Mouse (Mus musculus): Measurements from ENCODE around the gene Tnfsf9. TPM values are rescaled to one million over a fixed set of nuclear protein-coding genes. Genes with fewer than 3 reads are reported as not detected.

Tnfsf9 gene
- polyA plus RNA-seq, 1 experiment, result 1.6 TPM

- no peak overlapping the region for H3K27ac ChIP-seq (ENCODE audit: control insufficient read depth, insufficient read depth, low read depth, low read length, poor library complexity)
- 72% methylated on average over 4 of the region's 4 CpGs for WGBS
- TF ChIP-seq POLR2A (IDR thresholded peaks at IDR 0.05; ENCODE audit: borderline replicate concordance, control insufficient read depth, low read depth, low read length) (no peak), CTCF (IDR thresholded peaks at IDR 0.05; ENCODE audit: control insufficient read depth, insufficient read depth, low read length) (no peak)
- H3K4me1 ChIP-seq (ENCODE audit: control insufficient read depth, insufficient read depth, low read length), result no peaks in the 10 kb centered on the region
- H3K4me3 ChIP-seq (replicated peaks; ENCODE audit: control insufficient read depth, low read depth, low read length), result no peak overlapping the region
Measured at GRCm38 (mm10) chr17:57148343-57148742, 43.2 kb downstream of the Tnfsf9 start.

DNA sequence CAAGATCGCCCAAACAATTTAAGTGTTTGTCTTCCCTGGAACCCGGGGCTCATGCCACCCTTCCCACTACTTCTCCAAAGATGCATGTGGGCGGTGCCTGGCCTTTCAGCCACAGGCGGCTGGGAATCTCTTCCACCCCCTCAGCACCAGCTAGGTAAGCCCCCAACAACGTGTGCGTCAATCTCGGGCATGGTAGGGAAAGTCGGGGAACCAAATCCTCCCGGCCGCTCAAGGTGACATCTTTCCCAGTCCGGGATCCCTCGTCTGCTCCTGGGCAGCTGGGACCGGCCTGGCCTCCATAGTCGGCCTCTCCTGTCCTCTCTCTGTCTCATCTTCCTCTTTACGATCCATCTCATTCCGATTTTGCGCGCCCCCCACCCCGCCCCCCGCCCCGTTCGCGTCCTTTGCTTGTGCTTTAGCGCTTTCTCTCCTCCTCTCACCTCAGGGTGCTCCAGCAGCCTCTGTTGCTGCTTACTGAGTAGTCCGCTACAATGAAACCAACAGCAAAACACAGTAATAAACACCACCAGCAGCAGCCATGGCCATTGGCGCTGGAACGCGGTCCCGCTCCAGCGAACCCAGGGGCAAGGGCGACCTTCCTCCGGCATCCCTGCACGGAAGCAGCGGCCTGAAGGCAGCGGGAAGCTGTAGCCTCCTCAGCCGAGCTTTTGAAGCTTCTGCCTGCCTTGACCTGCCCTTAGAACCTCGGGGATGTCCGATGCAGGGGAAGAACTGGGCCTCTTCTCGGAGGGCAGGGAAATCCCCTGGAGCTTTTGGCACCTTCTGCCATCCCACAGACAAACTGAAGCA is 44.1 kb downstream of the Tnfsf9 start, which contains the start of gene Cd70:
Cd70 (minus strand) TSS at position 784 of the 810 bp plus-strand sequence.
- no peak within 1 kb of the TSS for H3K4me3 ChIP-seq (replicated peaks; ENCODE audit: control insufficient read depth, low read depth, low read length)
- no peak within 1 kb of the TSS for H3K27ac ChIP-seq (ENCODE audit: control insufficient read depth, insufficient read depth, low read depth, low read length, poor library complexity)
- no peak for TF ChIP-seq POLR2A (IDR thresholded peaks at IDR 0.05; ENCODE audit: borderline replicate concordance, control insufficient read depth, low read depth, low read length)
- no peak for TF ChIP-seq CTCF (IDR thresholded peaks at IDR 0.05; ENCODE audit: control insufficient read depth, insufficient read depth, low read length)
- WGBS, result 8% methylated on average over 39 of the region's 39 CpGs
- no peaks in the 10 kb centered on the region for H3K4me1 ChIP-seq (ENCODE audit: control insufficient read depth, insufficient read depth, low read length)

GRCm38 (mm10) chr17:57153006-57153405 is 47.9 kb downstream of the Tnfsf9 start:
- no peak for TF ChIP-seq POLR2A (IDR thresholded peaks at IDR 0.05; ENCODE audit: borderline replicate concordance, control insufficient read depth, low read depth, low read length)
- TF ChIP-seq CTCF (IDR thresholded peaks at IDR 0.05; ENCODE audit: control insufficient read depth, insufficient read depth, low read length), result no peak

DNA sequence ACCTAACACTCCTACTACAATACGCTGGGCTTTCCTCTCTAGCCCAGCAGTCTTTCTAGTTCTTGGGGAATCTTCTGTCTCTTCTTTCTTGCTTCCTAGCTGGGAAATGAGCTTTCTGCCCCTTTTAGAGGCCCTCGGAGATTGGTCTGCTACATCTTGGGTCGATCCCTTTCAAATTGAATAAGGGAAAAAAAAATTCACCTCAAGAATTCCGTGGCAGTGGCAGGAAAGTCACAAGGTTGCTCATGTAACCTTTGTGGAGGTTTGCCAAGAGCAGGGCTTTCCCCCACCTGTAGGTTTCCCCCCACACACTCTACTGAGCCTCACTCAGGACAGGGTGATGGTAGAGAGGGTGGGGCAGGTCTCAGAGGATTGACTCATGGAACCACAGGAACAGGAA is 48.7 kb downstream of the Tnfsf9 start:
- H3K4me1 ChIP-seq (ENCODE audit: control insufficient read depth, insufficient read depth, low read length), result no peaks in the 10 kb centered on the region
- TF ChIP-seq CTCF (IDR thresholded peaks at IDR 0.05; ENCODE audit: control insufficient read depth, insufficient read depth, low read length) (no peak), POLR2A (IDR thresholded peaks at IDR 0.05; ENCODE audit: borderline replicate concordance, control insufficient read depth, low read depth, low read length) (no peak)
- 67% methylated on average over 4 of the region's 4 CpGs for WGBS

More at GRCm38 (mm10) chr17:57153006-57153405, 47.9 kb downstream of the Tnfsf9 start:
- Histone ChIP-seq H3K4me3 (replicated peaks; ENCODE audit: control insufficient read depth, low read depth, low read length) (no peak overlapping the region), H3K27ac (ENCODE audit: control insufficient read depth, insufficient read depth, low read depth, low read length, poor library complexity) (no peak overlapping the region), H3K4me1 (ENCODE audit: control insufficient read depth, insufficient read depth, low read length) (no peaks in the 10 kb centered on the region)
- 60% methylated on average over 6 of the region's 6 CpGs for WGBS

More for the DNA sequence above, 48.7 kb downstream of the Tnfsf9 start:
- Histone ChIP-seq H3K27ac (ENCODE audit: control insufficient read depth, insufficient read depth, low read depth, low read length, poor library complexity) (no peak overlapping the region), H3K4me3 (replicated peaks; ENCODE audit: control insufficient read depth, low read depth, low read length) (no peak overlapping the region)

Other genes with a start within 250 kb of the Tnfsf9 start
- gene Acsbg2, start 230.9 kb upstream of the Tnfsf9 start, polyA plus RNA-seq (2011; ENCODE audit: insufficient read depth, insufficient read length, low replicate concordance, missing spikeins), result not detected in 2 replicates
- 0.92 TPM in 1 of 2 replicates, not detected in the other for gene 1700061G19Rik, start 229.8 kb upstream of the Tnfsf9 start, polyA plus RNA-seq (2011; ENCODE audit: insufficient read depth, insufficient read length, low replicate concordance, missing spikeins)
- 12.1 and 17.3 TPM in 2 replicates for gene Mllt1, start 169.9 kb upstream of the Tnfsf9 start, polyA plus RNA-seq (2011; ENCODE audit: insufficient read depth, insufficient read length, low replicate concordance, missing spikeins)
- not detected in 2 replicates for gene Acer1, start 123.2 kb upstream of the Tnfsf9 start, polyA plus RNA-seq (2011; ENCODE audit: insufficient read depth, insufficient read length, low replicate concordance, missing spikeins)
- gene Clpp, start 115.0 kb upstream of the Tnfsf9 start, polyA plus RNA-seq (2011; ENCODE audit: insufficient read depth, insufficient read length, low replicate concordance, missing spikeins), result 23.7 and 43.4 TPM in 2 replicates
- gene Alkbh7, start 108.0 kb upstream of the Tnfsf9 start, polyA plus RNA-seq (2011; ENCODE audit: insufficient read depth, insufficient read length, low replicate concordance, missing spikeins), result 4.4 and 11.1 TPM in 2 replicates
- not detected in 2 replicates for gene Pspn, start 105.3 kb upstream of the Tnfsf9 start, polyA plus RNA-seq (2011; ENCODE audit: insufficient read depth, insufficient read length, low replicate concordance, missing spikeins)
- gene Gtf2f1, start 94.0 kb upstream of the Tnfsf9 start, polyA plus RNA-seq (2011; ENCODE audit: insufficient read depth, insufficient read length, low replicate concordance, missing spikeins), result 74.4 and 116 TPM in 2 replicates
- gene Gm17949, start 93.9 kb upstream of the Tnfsf9 start, polyA plus RNA-seq (2011; ENCODE audit: insufficient read depth, insufficient read length, low replicate concordance, missing spikeins), result not detected in 2 replicates
- gene Khsrp, start 73.8 kb upstream of the Tnfsf9 start, polyA plus RNA-seq (2011; ENCODE audit: insufficient read depth, insufficient read length, low replicate concordance, missing spikeins), result 56.3 and 56.9 TPM in 2 replicates
- gene Slc25a41, start 63.7 kb upstream of the Tnfsf9 start, polyA plus RNA-seq (2011; ENCODE audit: insufficient read depth, insufficient read length, low replicate concordance, missing spikeins), result not detected in 2 replicates
- 2.4 TPM in 1 of 2 replicates, not detected in the other for gene Crb3, start 46.2 kb upstream of the Tnfsf9 start, polyA plus RNA-seq (2011; ENCODE audit: insufficient read depth, insufficient read length, low replicate concordance, missing spikeins)
- gene Slc25a23, start 45.5 kb upstream of the Tnfsf9 start, polyA plus RNA-seq (2011; ENCODE audit: insufficient read depth, insufficient read length, low replicate concordance, missing spikeins), result 2.8 and 8.1 TPM in 2 replicates
- gene Dennd1c, start 26.8 kb upstream of the Tnfsf9 start, polyA plus RNA-seq (2011; ENCODE audit: insufficient read depth, insufficient read length, low replicate concordance, missing spikeins), result 49.6 and 96.5 TPM in 2 replicates
- 0.90 TPM in 1 of 2 replicates, not detected in the other for gene Tubb4a, start 17.5 kb upstream of the Tnfsf9 start, polyA plus RNA-seq (2011; ENCODE audit: insufficient read depth, insufficient read length, low replicate concordance, missing spikeins)
- not detected in 2 replicates for gene Cd70, start 44.5 kb downstream of the Tnfsf9 start, polyA plus RNA-seq (2011; ENCODE audit: insufficient read depth, insufficient read length, low replicate concordance, missing spikeins)
- gene Tnfsf14, start 88.9 kb downstream of the Tnfsf9 start, polyA plus RNA-seq (2011; ENCODE audit: insufficient read depth, insufficient read length, low replicate concordance, missing spikeins), result 7.0 and 12.8 TPM in 2 replicates
- gene C3, start 122.8 kb downstream of the Tnfsf9 start, polyA plus RNA-seq (2011; ENCODE audit: insufficient read depth, insufficient read length, low replicate concordance, missing spikeins), result 68.1 and 221 TPM in 2 replicates
- 15.7 and 37.5 TPM in 2 replicates for gene Gpr108, start 143.1 kb downstream of the Tnfsf9 start, polyA plus RNA-seq (2011; ENCODE audit: insufficient read depth, insufficient read length, low replicate concordance, missing spikeins)
- 7.0 and 15.4 TPM in 2 replicates for gene Trip10, start 144.1 kb downstream of the Tnfsf9 start, polyA plus RNA-seq (2011; ENCODE audit: insufficient read depth, insufficient read length, low replicate concordance, missing spikeins)
- 67.9 and 112 TPM in 2 replicates for gene Vav1, start 173.8 kb downstream of the Tnfsf9 start, polyA plus RNA-seq (2011; ENCODE audit: insufficient read depth, insufficient read length, low replicate concordance, missing spikeins)